Mouse (Mus musculus): ENCODE data around the gene Ttc19. TPM values are rescaled to one million over a fixed set of nuclear protein-coding genes. Genes with fewer than 3 reads are reported as not detected.

Ttc19 gene
- 19.1 and 20.7 TPM in 2 replicates for polyA plus RNA-seq (2015; fragmentation: Nextera tagmentation; extraction: Ambion mirVana)

DNA sequence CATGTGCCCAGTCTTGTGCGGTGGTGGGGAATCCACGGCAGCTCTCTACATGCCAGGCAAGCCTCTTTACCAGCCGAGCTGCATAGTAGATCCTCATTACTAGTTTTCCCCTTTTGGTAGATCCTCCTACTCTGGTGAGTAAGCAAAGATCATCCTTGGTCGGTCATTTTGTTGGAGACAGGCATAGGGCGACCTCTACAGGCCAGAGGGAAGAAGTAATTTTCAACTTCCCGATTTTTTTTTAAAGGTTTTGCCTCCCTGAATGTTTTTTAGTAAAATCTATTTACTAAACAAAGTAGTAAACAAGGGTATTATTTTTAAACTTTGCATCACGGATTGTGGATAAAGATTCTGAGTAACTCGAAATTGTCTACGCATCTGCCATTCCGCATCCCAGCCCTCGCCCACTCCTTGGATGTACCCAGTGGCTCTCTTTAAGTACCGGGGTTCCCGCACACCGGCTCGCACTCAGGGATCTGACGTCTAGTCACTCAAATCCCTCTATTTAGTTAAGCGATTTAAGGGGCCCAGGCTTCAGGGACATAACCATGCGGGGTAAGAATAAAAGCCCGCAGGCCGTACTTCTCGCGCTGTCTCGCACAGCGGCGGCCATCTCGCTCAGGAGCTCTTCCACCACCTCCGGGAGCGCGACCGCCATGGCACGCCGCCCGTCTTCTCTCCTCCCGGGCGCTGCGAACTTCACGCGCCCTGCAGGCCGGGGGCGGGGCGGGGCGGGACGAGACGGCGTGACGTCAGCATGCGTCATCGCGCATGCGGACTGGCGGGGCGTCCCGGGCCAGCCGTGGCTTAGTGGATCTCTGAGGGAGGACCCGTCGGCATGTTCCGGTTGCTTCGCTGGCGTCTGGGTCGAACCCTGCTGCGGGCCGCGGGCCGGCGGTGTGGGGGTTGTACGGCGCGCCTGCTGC is at the start of gene Ttc19, which contains the start of gene Zswim7:
Gene Ttc19, plus strand, starts transcription at position 799 of the 926 bp plus-strand sequence.
Gene Zswim7, minus strand, starts transcription at position 701 of the 926 bp plus-strand sequence.
- H3K27ac ChIP-seq: peak within 1 kb of the TSS; percentile 95
- H3K4me3 ChIP-seq: peak within 1 kb of the TSS; percentile 71
- no peaks in the 10 kb centered on the region for H3K27me3 ChIP-seq
- ATAC-seq (replicated peaks; ENCODE audit: insufficient number of reproducible peaks, insufficient read depth, low FRiP score, low read depth): peak; percentile 95
- peaks cover 25% of the 10 kb centered on the region; the same call in 1 of the 2 replicates for H3K36me3 ChIP-seq
- no peaks in the 10 kb centered on the region for H3K9me3 ChIP-seq (replicated peaks)
- H3K4me2 ChIP-seq: peak within 1 kb of the TSS; percentile 64
- WGBS: under 1% methylated on average over 68 of the region's 68 CpGs
- H3K9ac ChIP-seq: peak within 1 kb of the TSS; percentile 71
- H3K4me1 ChIP-seq (replicated peaks): peaks cover 9% of the 10 kb centered on the region; the same call in 1 of the 2 replicates

DNA sequence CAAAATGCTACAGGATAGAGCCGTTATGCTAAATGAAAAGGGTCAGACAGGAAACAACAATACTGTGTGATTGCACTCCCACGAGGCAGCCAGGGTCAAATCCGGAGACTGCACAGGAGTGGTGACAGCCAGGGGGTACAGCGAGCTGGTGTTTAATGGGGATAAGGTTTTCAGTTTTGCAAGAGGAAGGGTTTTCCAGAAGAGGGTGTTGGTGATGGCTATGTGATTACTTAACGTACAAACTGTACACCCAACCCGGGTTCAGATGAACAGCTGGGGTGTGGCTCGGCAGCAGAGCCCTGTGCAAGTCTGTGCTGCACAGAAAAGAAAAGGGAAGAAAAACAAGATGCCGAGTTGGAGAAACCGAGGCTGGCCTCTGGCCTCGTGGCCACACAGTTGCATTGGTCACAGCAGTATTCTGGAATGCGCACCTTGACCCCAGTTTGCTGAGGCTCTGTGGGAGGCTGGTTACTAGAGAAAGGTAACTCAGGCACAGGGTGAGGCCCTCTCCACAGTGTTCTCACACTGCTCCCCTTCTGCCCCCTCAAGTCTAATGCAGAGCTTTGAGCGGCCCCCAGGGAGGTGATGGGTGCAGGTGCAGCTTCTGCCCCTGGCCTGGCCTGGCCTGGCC is 40.5 kb upstream of the Ttc19 start:
- no peaks in the 10 kb centered on the region for H3K36me3 ChIP-seq
- 59% methylated on average over 12 of the region's 12 CpGs for WGBS

DNA sequence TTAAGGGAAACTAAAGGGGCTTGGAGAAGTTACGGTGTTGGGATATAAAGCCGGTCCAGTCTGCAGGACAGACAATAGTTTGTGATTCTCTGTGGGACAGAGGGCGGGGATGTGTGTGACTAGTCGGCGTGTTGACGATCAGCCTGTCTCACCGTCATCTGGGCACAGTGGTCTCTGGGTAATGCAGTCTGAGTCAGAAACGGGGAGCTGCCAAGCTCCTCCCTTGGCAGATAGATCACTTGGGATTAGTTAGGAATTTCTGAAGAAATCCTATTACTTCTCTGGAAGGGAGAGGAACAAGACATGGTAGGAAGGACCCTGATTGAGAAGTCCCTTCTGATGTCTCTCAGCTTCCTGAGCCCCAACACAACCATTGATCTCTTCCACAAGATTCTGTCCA is 37.4 kb upstream of the Ttc19 start:
- Histone ChIP-seq H3K4me3 (no peak overlapping the region), H3K27ac (no peak overlapping the region), H3K4me2 (no peak overlapping the region), H3K36me3 (no peaks in the 10 kb centered on the region), H3K27me3 (peaks cover 12% of the 10 kb centered on the region; the same call in 1 of the 2 replicates), H3K9me3 (replicated peaks) (no peaks in the 10 kb centered on the region), H3K9ac (no peak overlapping the region), H3K4me1 (replicated peaks) (peaks cover 5% of the 10 kb centered on the region)
- whole genome bisulfite sequencing: 79% methylated on average over 8 of the region's 8 CpGs
- ATAC-seq (replicated peaks; ENCODE audit: insufficient number of reproducible peaks, insufficient read depth, low FRiP score, low read depth): no peak

More for the DNA sequence above, 40.5 kb upstream of the Ttc19 start:
- H3K4me1 ChIP-seq (replicated peaks): no peaks in the 10 kb centered on the region
- H3K4me2 ChIP-seq: no peak overlapping the region
- no peak overlapping the region for H3K9ac ChIP-seq
- H3K4me3 ChIP-seq: no peak overlapping the region
- no peak for ATAC-seq (replicated peaks; ENCODE audit: insufficient number of reproducible peaks, insufficient read depth, low FRiP score, low read depth)
- no peaks in the 10 kb centered on the region for H3K9me3 ChIP-seq (replicated peaks)
- H3K27me3 ChIP-seq: peaks cover 3% of the 10 kb centered on the region; the same call in 1 of the 2 replicates
- no peak overlapping the region for H3K27ac ChIP-seq

DNA sequence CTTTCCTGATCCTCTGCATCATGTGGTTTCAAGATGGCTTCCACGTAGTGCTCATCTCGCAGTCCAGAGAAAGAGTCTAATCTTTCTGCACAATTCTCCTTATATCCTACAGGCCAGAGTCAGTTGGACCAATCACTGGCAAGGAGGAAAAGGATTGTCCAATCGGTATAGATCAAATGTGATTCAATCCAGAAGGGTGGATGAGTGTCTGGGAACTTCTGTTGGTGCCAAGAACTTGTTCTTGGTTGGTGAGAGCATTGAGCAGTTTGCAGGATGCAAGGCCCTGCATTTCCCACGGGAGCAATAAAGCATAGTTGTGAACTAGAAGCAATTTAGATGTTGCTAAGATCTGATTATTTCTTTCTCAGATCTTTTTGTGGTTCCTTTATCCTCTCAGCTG is 36.8 kb upstream of the Ttc19 start:
- Histone ChIP-seq H3K36me3 (no peaks in the 10 kb centered on the region), H3K27me3 (peaks cover 18% of the 10 kb centered on the region), H3K4me1 (replicated peaks) (peaks cover 11% of the 10 kb centered on the region), H3K27ac (no peak overlapping the region), H3K4me2 (no peak overlapping the region), H3K4me3 (no peak overlapping the region), H3K9me3 (replicated peaks) (no peaks in the 10 kb centered on the region), H3K9ac (no peak overlapping the region)
- WGBS: 80% methylated on average over 4 of the region's 4 CpGs
- no peak for ATAC-seq (replicated peaks; ENCODE audit: insufficient number of reproducible peaks, insufficient read depth, low FRiP score, low read depth)

DNA sequence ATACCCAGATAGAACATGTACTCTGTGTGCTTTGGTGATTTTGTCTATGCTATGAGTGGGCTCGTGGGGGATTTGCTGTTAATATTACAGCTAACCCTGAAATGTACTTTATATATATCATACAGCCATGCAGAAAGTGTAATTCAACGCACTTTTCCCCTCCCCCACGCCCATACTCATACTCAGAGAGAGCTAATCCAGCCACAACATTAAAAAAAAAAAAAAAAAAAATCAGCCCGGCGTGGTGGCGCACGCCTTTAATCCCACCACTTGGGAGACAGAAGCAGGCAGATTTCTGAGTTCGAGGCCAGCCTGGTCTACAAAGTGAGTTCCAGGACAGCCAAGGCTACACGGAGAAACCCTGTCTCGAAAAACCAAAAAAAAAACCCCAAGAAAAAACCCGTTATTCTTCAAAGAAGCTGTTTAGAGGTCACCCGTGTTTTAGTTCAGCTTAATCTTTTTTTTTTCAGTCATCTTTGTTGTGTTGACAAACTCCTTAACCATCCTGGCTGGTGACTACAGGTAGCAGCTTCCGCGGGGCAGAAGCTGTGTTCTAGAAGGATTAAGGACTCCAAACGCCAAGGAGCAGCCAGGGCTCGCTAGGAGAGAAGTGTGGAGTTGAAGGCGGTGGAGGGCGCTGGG is 33.4 kb upstream of the Ttc19 start:
- WGBS: 33% methylated on average over 18 of the region's 18 CpGs
- ATAC-seq (replicated peaks; ENCODE audit: insufficient number of reproducible peaks, insufficient read depth, low FRiP score, low read depth): no peak
- H3K27ac ChIP-seq: no peak overlapping the region
- peak overlapping the region; percentile 55 for H3K4me3 ChIP-seq
- H3K9ac ChIP-seq: peak overlapping the region; percentile 18; the same call in 1 of the 2 replicates
- peaks cover 45% of the 10 kb centered on the region for H3K27me3 ChIP-seq
- H3K4me2 ChIP-seq: peak overlapping the region; percentile 96
- no peaks in the 10 kb centered on the region for H3K9me3 ChIP-seq (replicated peaks)
- H3K4me1 ChIP-seq (replicated peaks): peaks cover 14% of the 10 kb centered on the region
- H3K36me3 ChIP-seq: no peaks in the 10 kb centered on the region

DNA sequence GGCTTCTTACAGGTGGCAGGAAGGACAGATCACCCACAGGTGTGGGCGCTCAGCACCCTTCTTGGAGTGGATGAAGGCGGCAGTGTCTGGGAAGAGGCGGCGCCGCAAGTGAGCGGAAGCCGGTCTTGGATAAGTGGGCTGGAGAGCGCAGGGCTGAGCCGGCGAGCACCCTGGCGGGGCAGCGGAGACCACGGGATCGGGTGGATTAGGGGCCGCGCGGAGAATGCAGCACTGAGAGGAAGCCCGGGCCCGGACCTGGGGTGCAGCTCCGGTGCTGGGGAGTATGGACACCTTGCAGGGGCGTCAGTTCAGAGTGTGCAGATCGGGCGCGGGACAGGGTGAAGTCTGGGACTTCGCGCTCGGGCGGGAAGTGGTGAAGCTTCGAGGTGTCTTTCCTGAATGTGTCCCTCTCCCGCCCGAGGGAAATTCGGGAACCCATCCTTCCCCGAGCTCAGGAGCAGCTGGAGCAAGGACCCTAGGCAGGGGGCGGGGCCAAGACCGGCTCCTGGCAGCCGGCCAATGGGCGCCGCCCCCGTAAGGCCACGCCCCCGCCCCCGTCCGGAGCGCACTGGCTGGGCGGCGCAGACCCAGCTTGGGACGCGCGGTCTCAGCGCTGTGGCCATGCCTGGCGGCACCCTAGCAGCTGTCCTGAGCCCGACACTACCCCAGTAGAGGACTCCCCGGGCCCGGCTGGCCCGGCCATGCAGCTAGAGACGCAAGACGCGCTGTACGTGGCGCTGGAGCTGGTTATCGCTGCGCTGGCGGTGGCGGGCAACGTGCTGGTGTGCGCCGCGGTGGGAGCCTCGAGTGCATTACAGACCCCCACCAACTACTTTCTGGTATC is 32.6 kb upstream of the Ttc19 start, which contains the start of gene Adora2b:
Gene Adora2b, plus strand, starts transcription at position 584 of the 844 bp plus-strand sequence.
- Histone ChIP-seq H3K9me3 (replicated peaks) (no peaks in the 10 kb centered on the region), H3K27ac (no peak within 1 kb of the TSS), H3K9ac (peak within 1 kb of the TSS; percentile 46), H3K36me3 (no peaks in the 10 kb centered on the region), H3K4me2 (peak within 1 kb of the TSS; percentile 96), H3K27me3 (peaks cover 45% of the 10 kb centered on the region), H3K4me3 (peak within 1 kb of the TSS; percentile 55), H3K4me1 (replicated peaks) (peaks cover 14% of the 10 kb centered on the region)
- ATAC-seq (replicated peaks; ENCODE audit: insufficient number of reproducible peaks, insufficient read depth, low FRiP score, low read depth): peak; percentile 77
- WGBS: under 1% methylated on average over 69 of the region's 69 CpGs

DNA sequence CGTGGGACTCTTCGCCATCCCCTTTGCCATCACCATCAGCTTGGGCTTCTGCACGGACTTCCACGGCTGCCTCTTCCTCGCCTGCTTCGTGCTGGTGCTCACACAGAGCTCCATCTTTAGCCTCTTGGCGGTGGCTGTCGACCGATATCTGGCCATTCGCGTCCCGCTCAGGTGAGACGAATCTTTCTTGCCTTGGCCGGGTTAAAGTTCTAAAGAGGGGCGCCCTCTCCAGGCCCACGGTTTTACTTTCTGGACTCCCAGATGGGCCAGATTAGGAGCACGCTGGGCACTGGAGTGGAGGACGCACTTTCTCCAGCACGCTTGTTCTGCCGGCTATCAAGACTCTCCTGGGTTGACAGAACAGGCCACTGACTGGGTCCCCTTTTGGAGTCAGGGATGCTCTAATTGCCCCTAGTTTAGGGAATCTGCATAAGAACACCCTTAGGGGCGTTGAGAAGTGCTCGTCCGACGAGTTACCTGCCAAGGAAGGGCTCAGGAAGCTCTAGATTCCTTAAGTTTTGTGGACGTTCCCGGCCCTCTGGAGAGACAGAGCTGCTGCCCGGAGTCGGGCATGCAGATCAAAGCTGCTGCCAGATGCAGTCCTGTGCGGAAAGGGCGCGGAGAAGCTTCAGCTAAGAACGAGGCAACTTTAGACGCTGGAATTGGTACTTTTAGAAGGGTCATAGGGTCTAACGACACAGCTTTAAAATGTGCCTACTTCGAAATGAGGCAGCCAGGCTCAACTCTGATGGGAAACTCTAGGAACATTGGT is 31.8 kb upstream of the Ttc19 start:
- H3K9ac ChIP-seq: peak overlapping the region; percentile 46
- peaks cover 14% of the 10 kb centered on the region for H3K4me1 ChIP-seq (replicated peaks)
- no peaks in the 10 kb centered on the region for H3K9me3 ChIP-seq (replicated peaks)
- H3K27ac ChIP-seq: no peak overlapping the region
- 5% methylated on average over 35 of the region's 35 CpGs for WGBS
- peak overlapping the region; percentile 96 for H3K4me2 ChIP-seq
- peak overlapping the region; percentile 55 for H3K4me3 ChIP-seq
- ATAC-seq (replicated peaks; ENCODE audit: insufficient number of reproducible peaks, insufficient read depth, low FRiP score, low read depth): no peak
- no peaks in the 10 kb centered on the region for H3K36me3 ChIP-seq
- peaks cover 45% of the 10 kb centered on the region for H3K27me3 ChIP-seq

DNA sequence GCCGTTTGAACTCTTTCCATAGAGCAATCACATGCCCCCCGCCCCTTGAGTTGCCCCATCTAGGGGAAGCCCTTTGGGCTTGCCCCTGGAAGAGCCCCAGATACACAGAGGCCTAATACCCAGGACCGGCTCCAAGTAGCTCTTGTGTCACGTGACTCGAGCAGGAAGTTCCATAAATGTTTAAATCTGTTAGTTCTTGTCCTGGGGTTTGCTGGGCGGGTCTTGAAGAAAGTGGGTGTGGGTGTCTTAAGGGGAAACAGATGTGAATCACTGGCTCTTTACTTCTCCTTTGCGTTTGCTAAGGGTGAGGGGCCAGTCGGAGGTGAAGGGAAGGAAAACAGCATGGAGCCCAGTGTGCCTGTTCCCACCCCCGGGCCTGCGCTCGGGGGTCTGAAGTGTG is 30.2 kb upstream of the Ttc19 start:
- no peaks in the 10 kb centered on the region for H3K36me3 ChIP-seq
- H3K27ac ChIP-seq: no peak overlapping the region
- WGBS: 60% methylated on average over 11 of the region's 11 CpGs
- no peak overlapping the region for H3K4me3 ChIP-seq
- ATAC-seq (replicated peaks; ENCODE audit: insufficient number of reproducible peaks, insufficient read depth, low FRiP score, low read depth): no peak
- H3K9me3 ChIP-seq (replicated peaks): no peaks in the 10 kb centered on the region
- peaks cover 14% of the 10 kb centered on the region for H3K4me1 ChIP-seq (replicated peaks)
- no peak overlapping the region for H3K4me2 ChIP-seq
- H3K9ac ChIP-seq: no peak overlapping the region
- H3K27me3 ChIP-seq: peaks cover 45% of the 10 kb centered on the region

DNA sequence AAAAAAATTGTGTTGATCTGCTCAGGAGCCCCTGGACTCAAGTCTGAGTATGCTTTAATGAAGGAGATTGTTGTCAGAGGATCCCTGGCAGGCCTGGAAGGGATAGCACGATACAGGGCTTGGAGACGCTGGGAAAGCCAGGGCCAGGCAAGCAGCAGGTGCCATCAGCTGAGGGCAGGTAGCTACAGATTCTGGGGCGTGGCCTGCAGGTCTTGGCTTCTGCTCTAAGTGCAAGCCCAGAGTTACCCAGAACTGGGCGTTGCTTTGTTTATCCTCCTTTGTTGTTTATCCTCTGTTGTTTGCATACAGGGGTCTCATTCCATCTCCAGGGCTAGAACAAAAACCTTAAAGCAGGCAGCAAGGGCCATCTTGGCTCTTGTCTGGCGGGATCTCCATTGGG is 27.9 kb upstream of the Ttc19 start:
- H3K4me3 ChIP-seq: no peak overlapping the region
- H3K27ac ChIP-seq: no peak overlapping the region
- H3K9me3 ChIP-seq (replicated peaks): no peaks in the 10 kb centered on the region
- H3K9ac ChIP-seq: no peak overlapping the region
- H3K36me3 ChIP-seq: no peaks in the 10 kb centered on the region
- no peak overlapping the region for H3K4me2 ChIP-seq
- peaks cover 9% of the 10 kb centered on the region for H3K4me1 ChIP-seq (replicated peaks)
- 71% methylated on average over 5 of the region's 5 CpGs for WGBS
- no peak for ATAC-seq (replicated peaks; ENCODE audit: insufficient number of reproducible peaks, insufficient read depth, low FRiP score, low read depth)
- H3K27me3 ChIP-seq: peaks cover 42% of the 10 kb centered on the region

DNA sequence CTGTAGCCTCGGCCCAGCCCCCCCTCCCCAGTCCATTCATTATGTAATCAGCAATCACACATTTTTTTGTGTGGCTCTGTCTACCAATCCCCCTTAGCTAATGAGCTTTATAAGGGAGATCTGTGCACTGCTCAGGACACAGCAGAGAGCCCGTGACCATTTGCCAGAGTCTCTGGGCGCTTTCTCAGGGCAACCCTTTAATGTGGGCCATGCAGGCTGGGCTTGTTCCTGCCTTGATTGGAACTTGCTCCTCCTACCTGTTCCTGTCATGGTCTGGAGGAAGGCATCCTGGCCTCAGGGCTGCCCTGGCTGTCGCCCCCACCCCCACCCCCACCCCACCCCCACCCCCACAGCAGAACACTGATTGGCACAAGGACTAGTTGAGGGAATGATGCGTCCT is 22.1 kb upstream of the Ttc19 start:
- H3K9ac ChIP-seq: no peak overlapping the region
- no peaks in the 10 kb centered on the region for H3K36me3 ChIP-seq
- no peak overlapping the region for H3K4me3 ChIP-seq
- H3K9me3 ChIP-seq (replicated peaks): no peaks in the 10 kb centered on the region
- H3K27me3 ChIP-seq: 0 out of 2 replicates have a peak, but pooled peaks cover 9% of the 10 kb centered on the region
- WGBS: 53% methylated on average over 5 of the region's 5 CpGs
- no peak overlapping the region for H3K4me2 ChIP-seq
- H3K4me1 ChIP-seq (replicated peaks): no peaks in the 10 kb centered on the region
- no peak overlapping the region for H3K27ac ChIP-seq
- no peak for ATAC-seq (replicated peaks; ENCODE audit: insufficient number of reproducible peaks, insufficient read depth, low FRiP score, low read depth)

All from heart, embryonic 15.5 days (tissue).